Mouse (Mus musculus): ENCODE measurements around the gene Rsph14. TPM values are rescaled to one million over a fixed set of nuclear protein-coding genes. Genes with fewer than 3 reads are reported as not detected.

Rsph14 gene
- polyA plus RNA-seq, 1 experiment from 2014 or later: not detected

DNA sequence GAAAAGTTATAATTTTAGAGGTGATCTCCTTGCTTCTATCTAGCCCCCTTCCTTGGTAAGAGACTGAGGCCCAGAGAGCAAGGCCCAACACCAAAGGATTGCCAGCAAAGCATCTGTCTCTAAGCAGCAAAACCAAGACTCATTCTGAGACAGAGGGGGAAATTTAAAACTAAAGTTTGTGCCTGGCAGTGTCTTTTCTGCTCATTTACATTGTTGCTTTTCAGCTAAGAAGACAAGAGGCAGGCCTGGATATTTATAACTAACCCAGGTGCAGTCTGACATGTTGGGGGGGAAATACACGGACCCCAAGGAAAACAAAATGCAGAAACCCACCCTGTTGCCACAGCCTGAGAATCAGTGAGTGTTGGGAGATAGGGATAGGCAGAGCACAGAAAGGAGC is 68.0 kb downstream of the Rsph14 start:
- no peaks in the 10 kb centered on the region for H3K9me3 ChIP-seq (ENCODE audit: control insufficient read depth, low read length)
- no peak overlapping the region for H3K4me3 ChIP-seq (ENCODE audit: low read length)
- no peak overlapping the region for H3K27ac ChIP-seq (ENCODE audit: low read length)
- H3K27me3 ChIP-seq (replicated peaks; ENCODE audit: control insufficient read depth, insufficient read depth, low read length): no peaks in the 10 kb centered on the region; the same call in 1 of the 2 replicates
- H3K36me3 ChIP-seq (ENCODE audit: control insufficient read depth, insufficient read depth, low read length): no peaks in the 10 kb centered on the region
- no peak overlapping the region for H3K9ac ChIP-seq (ENCODE audit: low read depth, low read length)
- ATAC-seq: no peak
- 77% methylated on average over 1 of the region's 1 CpGs for WGBS
- H3K4me1 ChIP-seq (ENCODE audit: control insufficient read depth, insufficient read depth, low read length): peaks cover 9% of the 10 kb centered on the region
- H3K4me2 ChIP-seq (ENCODE audit: low read depth, low read length): no peak overlapping the region

DNA sequence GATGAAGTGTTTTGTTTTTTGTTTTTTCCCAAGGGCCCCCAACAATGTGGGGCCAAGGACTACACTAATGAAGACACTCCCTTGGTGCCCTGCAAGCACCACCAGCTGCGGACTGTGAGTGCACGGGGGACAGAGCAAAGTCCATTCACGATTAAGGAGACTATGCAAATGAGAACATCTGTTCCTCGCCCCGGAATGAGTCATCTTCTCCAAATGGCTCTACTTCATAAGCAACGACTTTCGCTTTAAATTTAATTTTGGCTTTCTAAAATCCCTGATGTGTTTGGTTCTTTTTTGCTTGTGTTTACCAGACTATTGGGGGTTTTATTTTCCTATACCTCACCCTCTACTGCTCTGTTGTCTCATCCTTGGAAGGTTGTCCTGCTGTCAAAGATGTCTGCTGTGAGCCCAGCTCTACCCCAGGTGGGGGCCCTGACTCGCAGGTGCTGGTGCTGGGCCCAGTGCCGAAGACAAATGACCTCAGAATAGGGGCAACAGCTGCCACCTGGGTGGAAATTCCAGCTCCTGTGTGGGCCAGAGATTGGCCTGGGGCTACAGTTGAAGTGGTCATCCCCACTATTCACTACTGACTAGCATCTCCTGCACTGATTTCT is 79.4 kb downstream of the Rsph14 start:
- no peaks in the 10 kb centered on the region for H3K36me3 ChIP-seq (ENCODE audit: control insufficient read depth, insufficient read depth, low read length)
- no peaks in the 10 kb centered on the region for H3K9me3 ChIP-seq (ENCODE audit: control insufficient read depth, low read length)
- no peak overlapping the region for H3K4me2 ChIP-seq (ENCODE audit: low read depth, low read length)
- peak; percentile 68; the same call in 1 of the 2 replicates for ATAC-seq
- WGBS: 33% methylated on average over 9 of the region's 9 CpGs
- H3K9ac ChIP-seq (ENCODE audit: low read depth, low read length): no peak overlapping the region
- H3K4me1 ChIP-seq (ENCODE audit: control insufficient read depth, insufficient read depth, low read length): peaks cover 3% of the 10 kb centered on the region; the same call in 1 of the 2 replicates
- H3K4me3 ChIP-seq (ENCODE audit: low read length): no peak overlapping the region
- no peak overlapping the region for H3K27ac ChIP-seq (ENCODE audit: low read length)
- H3K27me3 ChIP-seq (replicated peaks; ENCODE audit: control insufficient read depth, insufficient read depth, low read length): no peaks in the 10 kb centered on the region

DNA sequence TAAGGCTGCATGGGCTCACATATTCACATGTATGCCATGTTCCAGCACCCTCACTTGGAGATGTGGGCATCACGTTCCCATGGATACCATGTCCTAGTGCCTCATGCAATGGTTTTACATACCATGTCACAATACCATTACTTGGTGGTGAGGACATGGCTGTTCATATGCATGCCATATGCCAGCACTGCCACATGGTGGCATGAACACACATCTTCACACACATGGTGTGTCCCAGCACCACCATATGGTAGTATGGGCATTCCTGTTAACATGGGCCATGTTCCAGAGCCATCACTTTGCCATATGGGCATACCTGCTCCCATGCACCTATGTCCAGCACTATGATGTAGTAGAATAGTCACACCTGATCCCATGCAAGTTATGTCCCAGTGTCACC is 91.6 kb downstream of the Rsph14 start:
- no peaks in the 10 kb centered on the region for H3K36me3 ChIP-seq (ENCODE audit: control insufficient read depth, insufficient read depth, low read length)

DNA sequence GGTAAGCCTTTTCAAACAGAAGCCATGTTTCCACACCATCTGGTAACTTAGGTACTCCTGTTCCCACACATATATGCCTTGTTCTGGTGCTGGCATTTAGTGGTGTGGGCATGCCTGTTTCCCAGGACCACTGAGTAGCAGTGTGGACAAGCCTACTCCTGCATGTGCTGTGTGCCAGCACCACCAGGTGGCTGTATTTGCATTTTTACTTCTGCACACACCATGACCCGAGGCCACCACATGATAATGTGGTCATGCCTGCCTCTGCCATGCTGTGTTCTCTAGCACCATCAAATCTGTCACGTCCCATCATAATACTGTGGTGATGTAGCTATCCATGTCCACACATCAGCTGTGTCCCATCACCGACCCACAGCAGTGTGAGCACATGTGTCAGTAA is 93.1 kb downstream of the Rsph14 start:
- 63% methylated on average over 3 of the region's 3 CpGs for WGBS
- Histone ChIP-seq H3K4me3 (ENCODE audit: low read length) (no peak overlapping the region), H3K27me3 (replicated peaks; ENCODE audit: control insufficient read depth, insufficient read depth, low read length) (no peaks in the 10 kb centered on the region), H3K4me2 (ENCODE audit: low read depth, low read length) (no peak overlapping the region), H3K9me3 (ENCODE audit: control insufficient read depth, low read length) (no peaks in the 10 kb centered on the region), H3K27ac (ENCODE audit: low read length) (no peak overlapping the region), H3K4me1 (ENCODE audit: control insufficient read depth, insufficient read depth, low read length) (no peaks in the 10 kb centered on the region), H3K36me3 (ENCODE audit: control insufficient read depth, insufficient read depth, low read length) (no peaks in the 10 kb centered on the region), H3K9ac (ENCODE audit: low read depth, low read length) (no peak overlapping the region)
- no peak for ATAC-seq

More for the DNA sequence above, 91.6 kb downstream of the Rsph14 start:
- Histone ChIP-seq H3K9ac (ENCODE audit: low read depth, low read length) (no peak overlapping the region), H3K27me3 (replicated peaks; ENCODE audit: control insufficient read depth, insufficient read depth, low read length) (no peaks in the 10 kb centered on the region), H3K27ac (ENCODE audit: low read length) (no peak overlapping the region), H3K4me3 (ENCODE audit: low read length) (no peak overlapping the region), H3K4me2 (ENCODE audit: low read depth, low read length) (no peak overlapping the region), H3K9me3 (ENCODE audit: control insufficient read depth, low read length) (no peaks in the 10 kb centered on the region), H3K4me1 (ENCODE audit: control insufficient read depth, insufficient read depth, low read length) (no peaks in the 10 kb centered on the region)
- 96% methylated on average over 1 of the region's 1 CpGs for WGBS
- no peak for ATAC-seq

DNA sequence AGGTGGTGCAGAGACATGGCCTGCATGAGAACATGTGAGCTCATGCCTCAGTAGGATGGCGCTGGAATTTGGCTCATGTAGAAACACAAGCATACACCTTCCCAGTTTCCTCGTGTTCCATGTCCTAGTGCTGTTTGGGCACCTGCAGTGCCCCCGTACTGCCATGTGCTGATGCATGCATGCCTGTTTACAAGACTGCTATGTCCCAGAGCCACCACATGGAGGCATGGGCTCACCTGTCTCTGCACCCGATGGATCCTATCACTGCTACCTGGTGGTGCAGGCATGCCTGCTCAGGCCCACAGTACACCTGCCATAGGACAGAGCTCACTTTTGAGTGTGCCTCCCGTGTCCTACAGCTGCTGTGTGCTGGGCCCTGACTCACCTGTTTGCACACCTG is 94.0 kb downstream of the Rsph14 start:
- Histone ChIP-seq H3K4me1 (ENCODE audit: control insufficient read depth, insufficient read depth, low read length) (no peaks in the 10 kb centered on the region), H3K27me3 (replicated peaks; ENCODE audit: control insufficient read depth, insufficient read depth, low read length) (no peaks in the 10 kb centered on the region), H3K9me3 (ENCODE audit: control insufficient read depth, low read length) (no peaks in the 10 kb centered on the region), H3K36me3 (ENCODE audit: control insufficient read depth, insufficient read depth, low read length) (no peaks in the 10 kb centered on the region), H3K9ac (ENCODE audit: low read depth, low read length) (no peak overlapping the region), H3K4me3 (ENCODE audit: low read length) (no peak overlapping the region), H3K27ac (ENCODE audit: low read length) (no peak overlapping the region), H3K4me2 (ENCODE audit: low read depth, low read length) (no peak overlapping the region)
- WGBS: 61% methylated on average over 5 of the region's 5 CpGs
- ATAC-seq: no peak

DNA sequence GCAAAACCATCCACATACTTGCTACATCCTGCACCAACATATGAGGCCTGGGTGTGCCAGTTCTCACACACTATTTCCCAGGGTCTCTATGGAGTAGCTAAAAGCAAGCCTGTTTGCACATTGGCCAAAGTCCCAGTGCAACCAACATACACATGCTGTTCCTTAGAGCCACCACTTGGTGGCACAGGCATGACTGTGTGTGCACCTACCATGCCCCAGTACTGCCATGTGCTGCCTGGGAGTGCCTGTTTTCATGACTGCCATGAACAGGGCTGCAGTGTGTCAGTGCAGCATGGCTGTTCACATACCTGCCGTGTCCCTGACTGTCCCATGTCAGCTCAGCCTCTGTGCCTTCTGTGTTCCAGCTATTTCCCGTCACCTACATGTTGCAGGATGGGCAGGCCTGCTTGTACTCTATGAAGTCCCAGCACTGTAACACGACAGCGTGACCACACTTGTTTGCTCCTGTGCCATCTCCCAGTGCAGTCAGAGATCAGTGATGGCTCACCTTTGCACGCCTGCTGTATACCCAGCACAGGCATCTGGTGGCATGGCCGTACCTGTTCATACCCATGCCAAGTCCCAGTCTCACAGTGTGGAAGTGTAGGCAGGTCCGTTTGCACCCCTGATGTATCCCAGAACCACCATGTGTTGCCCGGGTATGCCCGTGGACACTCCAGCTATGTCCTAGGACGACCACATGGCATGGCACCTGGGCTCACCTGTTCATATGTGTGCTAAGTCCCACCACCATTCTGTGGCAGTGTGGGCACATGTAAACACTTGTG is 95.2 kb downstream of the Rsph14 start:
- no peaks in the 10 kb centered on the region for H3K27me3 ChIP-seq (replicated peaks; ENCODE audit: control insufficient read depth, insufficient read depth, low read length)
- H3K9ac ChIP-seq (ENCODE audit: low read depth, low read length): no peak overlapping the region
- H3K36me3 ChIP-seq (ENCODE audit: control insufficient read depth, insufficient read depth, low read length): no peaks in the 10 kb centered on the region
- no peak overlapping the region for H3K4me3 ChIP-seq (ENCODE audit: low read length)
- H3K4me1 ChIP-seq (ENCODE audit: control insufficient read depth, insufficient read depth, low read length): no peaks in the 10 kb centered on the region
- ATAC-seq: peak; percentile 52
- H3K4me2 ChIP-seq (ENCODE audit: low read depth, low read length): no peak overlapping the region
- no peak overlapping the region for H3K27ac ChIP-seq (ENCODE audit: low read length)
- 82% methylated on average over 10 of the region's 10 CpGs for WGBS
- no peaks in the 10 kb centered on the region for H3K9me3 ChIP-seq (ENCODE audit: control insufficient read depth, low read length)

DNA sequence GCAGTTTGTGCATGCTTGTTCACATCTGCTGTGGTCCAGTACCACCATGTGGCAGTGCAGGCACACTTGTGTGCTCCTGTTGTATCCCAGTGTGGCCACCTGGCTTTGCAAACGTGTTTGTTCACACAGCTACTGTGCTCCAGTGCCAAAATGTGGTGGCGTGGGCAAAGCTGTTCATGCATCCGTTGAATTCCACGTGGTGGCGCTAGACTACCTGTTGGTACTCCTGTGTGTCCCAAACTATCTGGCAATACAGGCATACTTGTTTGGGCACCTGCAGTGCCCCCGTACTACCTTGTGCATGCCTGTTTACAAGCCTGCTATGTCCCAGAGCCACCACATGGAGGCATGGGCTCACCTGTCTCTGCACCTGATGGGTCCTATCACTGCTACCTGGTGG is 97.4 kb downstream of the Rsph14 start:
- Histone ChIP-seq H3K36me3 (ENCODE audit: control insufficient read depth, insufficient read depth, low read length) (no peaks in the 10 kb centered on the region), H3K27me3 (replicated peaks; ENCODE audit: control insufficient read depth, insufficient read depth, low read length) (no peaks in the 10 kb centered on the region), H3K27ac (ENCODE audit: low read length) (no peak overlapping the region), H3K4me2 (ENCODE audit: low read depth, low read length) (no peak overlapping the region), H3K9me3 (ENCODE audit: control insufficient read depth, low read length) (no peaks in the 10 kb centered on the region), H3K9ac (ENCODE audit: low read depth, low read length) (no peak overlapping the region), H3K4me1 (ENCODE audit: control insufficient read depth, insufficient read depth, low read length) (no peaks in the 10 kb centered on the region), H3K4me3 (ENCODE audit: low read length) (no peak overlapping the region)
- 37% methylated on average over 6 of the region's 6 CpGs for WGBS
- no peak for ATAC-seq

DNA sequence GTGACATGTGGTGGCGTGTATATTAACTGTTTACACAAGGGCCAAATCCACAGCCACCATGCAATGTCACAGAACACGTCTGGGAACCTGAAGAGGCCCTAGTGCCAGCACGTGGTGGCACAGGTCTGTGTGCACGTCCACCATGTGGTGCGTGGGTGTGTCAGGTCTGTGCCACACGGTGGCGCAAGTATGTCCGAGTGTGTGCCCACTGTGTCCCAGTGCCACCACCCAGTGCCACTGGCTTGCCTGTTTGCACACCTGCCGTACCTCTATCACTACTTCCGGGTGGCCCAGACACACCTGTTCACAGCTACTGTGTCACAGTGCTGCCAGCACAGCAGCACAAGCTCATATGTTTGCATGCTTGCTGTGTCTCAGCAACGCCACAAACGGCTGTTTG is 97.9 kb downstream of the Rsph14 start:
- Histone ChIP-seq H3K27ac (ENCODE audit: low read length) (no peak overlapping the region), H3K36me3 (ENCODE audit: control insufficient read depth, insufficient read depth, low read length) (no peaks in the 10 kb centered on the region), H3K9me3 (ENCODE audit: control insufficient read depth, low read length) (no peaks in the 10 kb centered on the region), H3K4me1 (ENCODE audit: control insufficient read depth, insufficient read depth, low read length) (no peaks in the 10 kb centered on the region), H3K9ac (ENCODE audit: low read depth, low read length) (no peak overlapping the region), H3K4me2 (ENCODE audit: low read depth, low read length) (no peak overlapping the region), H3K4me3 (ENCODE audit: low read length) (no peak overlapping the region), H3K27me3 (replicated peaks; ENCODE audit: control insufficient read depth, insufficient read depth, low read length) (no peaks in the 10 kb centered on the region)
- ATAC-seq: no peak
- WGBS: 79% methylated on average over 12 of the region's 12 CpGs

DNA sequence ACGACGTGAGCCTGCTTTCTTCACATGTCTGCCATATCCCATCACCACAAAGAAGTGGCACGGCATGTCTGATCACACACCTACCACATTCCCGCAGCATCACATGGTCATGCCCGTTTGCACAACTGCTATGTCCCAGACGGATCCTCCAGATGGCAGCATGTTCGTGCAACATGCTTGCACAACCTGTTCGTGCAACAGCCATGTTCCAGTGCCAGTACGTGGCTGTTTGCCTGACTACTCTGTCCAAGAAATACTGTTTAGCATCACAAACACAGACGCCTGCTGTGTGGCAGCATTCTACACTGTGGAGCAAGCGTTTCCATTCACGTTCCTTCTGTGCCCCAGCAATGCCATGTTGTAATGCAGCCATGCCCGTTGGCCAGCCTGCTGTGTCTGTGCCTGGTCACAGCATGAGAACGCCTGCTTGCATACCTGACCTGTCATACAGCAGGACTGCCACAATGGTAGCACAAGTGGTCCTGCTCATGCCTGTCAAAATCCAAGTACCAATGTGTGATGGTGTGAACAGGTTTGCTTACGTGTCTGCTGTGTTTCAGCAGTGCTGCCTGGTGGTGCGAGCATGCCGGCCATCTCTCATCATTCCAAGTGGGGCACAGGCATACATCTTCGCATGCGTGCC is 98.7 kb downstream of the Rsph14 start:
- H3K4me2 ChIP-seq (ENCODE audit: low read depth, low read length): no peak overlapping the region
- H3K9me3 ChIP-seq (ENCODE audit: control insufficient read depth, low read length): no peaks in the 10 kb centered on the region
- H3K9ac ChIP-seq (ENCODE audit: low read depth, low read length): no peak overlapping the region
- H3K4me3 ChIP-seq (ENCODE audit: low read length): no peak overlapping the region
- no peaks in the 10 kb centered on the region for H3K36me3 ChIP-seq (ENCODE audit: control insufficient read depth, insufficient read depth, low read length)
- no peak overlapping the region for H3K27ac ChIP-seq (ENCODE audit: low read length)
- no peak for ATAC-seq
- H3K27me3 ChIP-seq (replicated peaks; ENCODE audit: control insufficient read depth, insufficient read depth, low read length): no peaks in the 10 kb centered on the region
- no peaks in the 10 kb centered on the region for H3K4me1 ChIP-seq (ENCODE audit: control insufficient read depth, insufficient read depth, low read length)
- WGBS: 85% methylated on average over 19 of the region's 19 CpGs

Data from intestine, embryonic 16.5 days (tissue).